Mouse (Mus musculus) small intestine, adult 2 months (tissue): ENCODE results near the gene Mdh2. TPM values are rescaled to one million over a fixed set of nuclear protein-coding genes. Genes with fewer than 3 reads are reported as not detected.

Experiments
- H3K27ac ChIP-seq: fragments of 200-500 bp; 2 replicates; pipeline ENCODE4 v1.5.1; 2012; ENCODE audit warnings: low read depth, low read length, control low read depth, inconsistent platforms; ENCODE audit not compliant: insufficient read depth
- H3K27me3 ChIP-seq: fragments of 200-500 bp; 2 replicates; pipeline ENCODE4 v1.6.1; 2012; ENCODE audit warnings: mild to moderate bottlenecking, moderate library complexity, low read length, inconsistent platforms; ENCODE audit not compliant: control insufficient read depth, insufficient read depth
- H3K36me3 ChIP-seq: fragments of 200-500 bp; 2 replicates; pipeline ENCODE4 v1.6.1; 2012; ENCODE audit warnings: mild to moderate bottlenecking, low read length, control low read depth, inconsistent platforms; ENCODE audit not compliant: control insufficient read depth, insufficient read depth
- H3K4me1 ChIP-seq: fragments of 200-500 bp; 2 replicates; pipeline ENCODE4 v1.6.1; 2012; ENCODE audit warnings: low read length, inconsistent platforms, mixed read lengths; ENCODE audit not compliant: control insufficient read depth, insufficient read depth, insufficient read length
- H3K4me3 ChIP-seq: fragments of 200-500 bp; 2 replicates; pipeline ENCODE4 v1.5.1; 2012; ENCODE audit warnings: low read depth, mild to moderate bottlenecking, control low read depth, inconsistent platforms, low read length, moderate library complexity
- CTCF ChIP-seq: fragments of 200-500 bp; IDR thresholded peaks from 2 replicates; pipeline ENCODE4 v1.5.1; 2012; ENCODE audit warnings: low read depth, mild to moderate bottlenecking, control low read depth, inconsistent platforms, low read length, moderate library complexity, mixed read lengths; ENCODE audit not compliant: insufficient replicate concordance, insufficient read length; ENCODE audit errors: extremely low read depth
- POLR2A ChIP-seq: fragments of 200-500 bp; IDR thresholded peaks from 2 replicates; pipeline ENCODE4 v1.6.1; 2012; ENCODE audit warnings: low read depth, mild to moderate bottlenecking, control low read depth, inconsistent platforms, low read length, moderate library complexity
- WGBS: fragments of 180-500 bp; shearing (Covaris S2); methylation state at CpG from one replicate; pipeline ENCODE4 v1.1.7; 2018; 5-methylcytosine and 5-hydroxymethylcytosine counted together
- polyA plus RNA-seq: library from polyadenylated mRNA; depleted of rRNA; stranded (reverse); fragments of >200 nt; gene quantifications from 2 replicates; pipeline ENCODE4 v1.2.3, GENCODE M21; 2012

Gene Mdh2
- polyA plus RNA-seq, 1 experiment, result 2,398 TPM

GRCm38 (mm10) chr5:135812991-135813390 lies 34.7 kb downstream of the Mdh2 start:
- Histone ChIP-seq H3K27me3 (no peaks in the 10 kb centered on the region), H3K4me1 (no peaks in the 10 kb centered on the region), H3K36me3 (no peaks in the 10 kb centered on the region), H3K4me3 (no peak overlapping the region), H3K27ac (no peak overlapping the region)
- TF ChIP-seq POLR2A, result no peak
- TF ChIP-seq CTCF, result no peak
- whole genome bisulfite sequencing, result 50% methylated on average over 5 of the region's 5 CpGs

GRCm38 (mm10) chr5:135818491-135818890 lies 40.2 kb downstream of the Mdh2 start:
- no peak overlapping the region for H3K27ac ChIP-seq
- H3K4me3 ChIP-seq, result no peak overlapping the region
- H3K27me3 ChIP-seq, result peaks cover 4% of the 10 kb centered on the region; the same call in 1 of the 2 replicates
- no peaks in the 10 kb centered on the region for H3K36me3 ChIP-seq
- WGBS, result 35% methylated on average over 7 of the region's 7 CpGs
- H3K4me1 ChIP-seq, result no peaks in the 10 kb centered on the region
- TF ChIP-seq CTCF, result no peak
- no peak for TF ChIP-seq POLR2A

GRCm38 (mm10) chr5:135822316-135822944 lies 44.1 kb downstream of the Mdh2 start:
- H3K4me3 ChIP-seq, result no peak overlapping the region
- no peak overlapping the region for H3K27ac ChIP-seq
- no peak for TF ChIP-seq POLR2A
- TF ChIP-seq CTCF, result no peak
- H3K4me1 ChIP-seq, result no peaks in the 10 kb centered on the region
- peaks cover 4% of the 10 kb centered on the region; the same call in 1 of the 2 replicates for H3K27me3 ChIP-seq
- WGBS, result 26% methylated on average over 7 of the region's 7 CpGs
- no peaks in the 10 kb centered on the region for H3K36me3 ChIP-seq

GRCm38 (mm10) chr5:135824517-135824916 lies 46.2 kb downstream of the Mdh2 start:
- Histone ChIP-seq H3K27ac (no peak overlapping the region), H3K4me1 (peaks cover 4% of the 10 kb centered on the region; the same call in 1 of the 2 replicates), H3K4me3 (no peak overlapping the region), H3K36me3 (no peaks in the 10 kb centered on the region), H3K27me3 (peaks cover 4% of the 10 kb centered on the region)
- WGBS, result 56% methylated on average over 3 of the region's 3 CpGs
- TF ChIP-seq CTCF, result no peak
- no peak for TF ChIP-seq POLR2A

- no peak overlapping the region for H3K4me3 ChIP-seq
- WGBS, result 49% methylated on average over 6 of the region's 6 CpGs
- no peaks in the 10 kb centered on the region for H3K36me3 ChIP-seq
- H3K27me3 ChIP-seq, result peaks cover 4% of the 10 kb centered on the region
- H3K27ac ChIP-seq, result no peak overlapping the region
- TF ChIP-seq POLR2A (no peak), CTCF (no peak)
- peaks cover 4% of the 10 kb centered on the region; the same call in 1 of the 2 replicates for H3K4me1 ChIP-seq
These were observed 47.9 kb downstream of the Mdh2 start for GRCm38 (mm10) chr5:135826225-135826624.

- no peak overlapping the region for H3K4me3 ChIP-seq
- H3K27me3 ChIP-seq, result no peaks in the 10 kb centered on the region; the same call in 1 of the 2 replicates
- no peak overlapping the region for H3K27ac ChIP-seq
- WGBS, result 45% methylated on average over 8 of the region's 8 CpGs
- H3K36me3 ChIP-seq, result no peaks in the 10 kb centered on the region
- no peak for TF ChIP-seq CTCF
- no peak for TF ChIP-seq POLR2A
- peaks cover 4% of the 10 kb centered on the region; the same call in 1 of the 2 replicates for H3K4me1 ChIP-seq
These were observed 51.1 kb downstream of the Mdh2 start for GRCm38 (mm10) chr5:135829381-135829780.

- H3K27ac ChIP-seq, result no peak overlapping the region
- no peak overlapping the region for H3K4me3 ChIP-seq
- TF ChIP-seq POLR2A, result no peak
- no peak for TF ChIP-seq CTCF
- WGBS, result 13% methylated on average over 4 of the region's 4 CpGs
- H3K36me3 ChIP-seq, result no peaks in the 10 kb centered on the region
- H3K27me3 ChIP-seq, result no peaks in the 10 kb centered on the region; the same call in 1 of the 2 replicates
- peaks cover 17% of the 10 kb centered on the region for H3K4me1 ChIP-seq
These were observed 54.4 kb downstream of the Mdh2 start for GRCm38 (mm10) chr5:135832729-135833128.
